ENCODE assay signal across 24 mouse cellular contexts in genomic region chr5:132302778-132303177, GRCm38 (mm10).
"Had no signal": no experiment of that assay in that cellular context is flagged by ENCODE, and none has a peak within 500 bp of the region (broad histone marks: within the 10 kb centered on the region; RNA-seq: fewer than 3 reads in every experiment).

No protein-coding gene starts in this region.

- H3K27ac ChIP-seq: gastrocnemius, adult 2 months; heart, embryonic 10.5 days; hindbrain, embryonic 10.5 days; hindbrain, embryonic 12.5 days; hindbrain, embryonic 14.5 days; intestine, embryonic 15.5 days; layer of hippocampus, adult 2 months; left cerebral cortex, adult 2 months; limb, embryonic 10.5 days; limb, embryonic 12.5 days had no signal

- H3K27me3 ChIP-seq: heart, embryonic 12.5 days; hindbrain, embryonic 12.5 days; intestine, embryonic 15.5 days; limb, embryonic 12.5 days had no signal

- H3K9ac ChIP-seq: heart, embryonic 12.5 days; hindbrain, embryonic 12.5 days; hindbrain, embryonic 14.5 days; intestine, embryonic 15.5 days; limb, embryonic 12.5 days had no signal

- ATAC-seq: hindbrain, embryonic 16.5 days; inflammation-experienced regulatory T-cells, adult 6 months; intestine, embryonic 15.5 days; intestine, postnatal 0 days had no signal

- H3K4me3 ChIP-seq: gastrocnemius, adult 2 months; heart, embryonic 10.5 days; heart, embryonic 12.5 days; hindbrain, embryonic 10.5 days; hindbrain, embryonic 12.5 days; intestine, embryonic 15.5 days; layer of hippocampus, adult 2 months; left cerebral cortex, adult 2 months; limb, embryonic 10.5 days; limb, embryonic 12.5 days had no signal

- H3K36me3 ChIP-seq: heart, embryonic 10.5 days; heart, embryonic 12.5 days; hindbrain, embryonic 10.5 days; hindbrain, embryonic 12.5 days; intestine, embryonic 15.5 days; limb, embryonic 10.5 days; limb, embryonic 12.5 days had no signal

- H3K9me3 ChIP-seq: heart, embryonic 10.5 days; heart, embryonic 12.5 days; hindbrain, embryonic 10.5 days; hindbrain, embryonic 12.5 days; intestine, embryonic 15.5 days; limb, embryonic 10.5 days; limb, embryonic 12.5 days had no signal

- H3K4me2 ChIP-seq: heart, embryonic 12.5 days; hindbrain, embryonic 12.5 days; hindbrain, embryonic 14.5 days; intestine, embryonic 15.5 days; limb, embryonic 12.5 days had no signal

- DNase-seq: gastrocnemius, adult 2 months; gastrocnemius, postnatal 10 days; gastrocnemius, postnatal 25 days; heart, adult 18-20 months; heart, postnatal 10 days; heart, postnatal 4 days; kidney, adult 18-20 months; kidney, adult 8-10 months; kidney, postnatal 10 days; kidney, postnatal 25 days; kidney, postnatal 4 days had no signal
